Mouse (Mus musculus): Measurements from ENCODE around the gene Ptprt.
A peak's percentile ranks its signal among the peaks of the same experiment; 100 is the strongest.

The Ptprt gene

GRCm38 (mm10) chr2:162660941-162661386 is at the start of gene Ptprt:
Ptprt (minus strand) TSS chr2:162661147.
- no peak for DNase-seq (ENCODE audit: low spot score in 2 of 2)

GRCm38 (mm10) chr2:162710443-162710842 is 49.5 kb upstream of the Ptprt start:
- no peak for DNase-seq (ENCODE audit: low spot score in 2 of 2)

GRCm38 (mm10) chr2:162699691-162700090 is 38.7 kb upstream of the Ptprt start:
- DNase-seq (ENCODE audit: low spot score in 2 of 2): no peak

DNA sequence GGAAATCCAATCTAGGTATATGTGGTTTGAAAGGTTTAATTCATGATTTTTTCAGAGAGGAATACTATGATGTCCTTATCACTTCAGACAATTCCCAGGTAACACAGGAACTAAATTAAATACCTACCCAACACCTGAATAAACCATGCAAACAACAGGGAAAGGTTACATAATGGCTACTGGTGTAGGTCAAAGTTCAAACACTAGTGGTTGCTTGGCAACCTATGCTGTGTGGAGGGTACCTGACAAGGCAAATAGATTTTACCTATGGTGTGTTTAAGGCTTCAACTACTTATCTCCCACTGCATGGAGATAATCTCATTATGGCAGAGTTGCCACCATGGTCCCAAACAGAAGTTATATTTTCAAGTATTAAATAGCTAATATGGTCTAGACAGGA is 38.1 kb upstream of the Ptprt start:
- no peak for DNase-seq (ENCODE audit: low spot score in 2 of 2)

GRCm38 (mm10) chr2:162698068-162698467 is 37.1 kb upstream of the Ptprt start:
- no peak for DNase-seq (ENCODE audit: low spot score in 2 of 2)

GRCm38 (mm10) chr2:162697151-162697550 is 36.2 kb upstream of the Ptprt start:
- no peak for DNase-seq (ENCODE audit: low spot score in 2 of 2)

DNA sequence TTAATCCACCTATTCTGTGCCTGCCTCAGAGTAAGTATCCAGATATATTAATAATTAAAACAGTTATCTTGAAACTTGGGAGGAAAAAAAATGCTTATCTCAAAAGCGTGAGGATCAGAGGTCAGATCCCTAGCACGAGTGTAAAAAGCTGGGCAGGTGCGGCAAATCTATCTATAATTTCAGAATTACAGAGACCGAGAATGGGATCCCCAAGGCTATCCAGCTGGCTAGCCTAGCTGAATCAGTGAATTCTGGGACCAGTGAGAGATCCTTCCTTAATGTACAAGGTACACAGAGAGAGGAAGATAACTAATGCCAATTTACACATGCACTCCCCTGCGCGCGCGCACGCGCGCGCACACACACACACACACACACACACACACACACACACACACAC is 31.2 kb upstream of the Ptprt start:
- DNase-seq (ENCODE audit: low spot score in 2 of 2): no peak

- DNase-seq (ENCODE audit: low spot score in 2 of 2): no peak
Observed at GRCm38 (mm10) chr2:162682674-162683073, 21.7 kb upstream of the Ptprt start.

DNA sequence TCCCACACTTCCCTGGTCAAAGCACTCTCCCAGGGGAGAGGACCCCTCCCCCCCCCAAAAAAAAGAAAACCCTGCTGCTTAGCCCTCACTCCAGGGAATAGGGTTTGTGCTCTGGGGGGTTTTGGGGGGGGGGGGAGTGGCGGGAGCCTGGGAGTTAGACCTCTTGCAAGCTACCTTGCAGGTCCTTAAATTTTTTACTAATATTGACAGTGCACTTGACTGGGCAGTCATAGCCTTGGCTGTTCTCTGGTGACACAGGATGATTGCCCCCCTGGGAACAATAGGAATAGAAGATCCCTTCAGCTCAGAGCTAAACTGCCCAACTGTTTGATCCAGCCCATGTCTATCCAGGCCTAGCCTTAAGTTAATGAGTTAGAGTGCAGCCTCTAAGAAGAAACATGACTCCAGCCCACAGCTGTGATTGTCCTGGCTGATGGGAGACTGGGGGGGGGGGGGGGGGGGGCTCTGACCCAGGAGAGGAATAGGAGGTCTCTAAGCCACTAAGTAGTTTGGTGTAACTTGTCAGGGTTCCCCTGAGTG is 1.6 kb upstream of the Ptprt start:
- no peak for DNase-seq (ENCODE audit: low spot score in 2 of 2)

DNA sequence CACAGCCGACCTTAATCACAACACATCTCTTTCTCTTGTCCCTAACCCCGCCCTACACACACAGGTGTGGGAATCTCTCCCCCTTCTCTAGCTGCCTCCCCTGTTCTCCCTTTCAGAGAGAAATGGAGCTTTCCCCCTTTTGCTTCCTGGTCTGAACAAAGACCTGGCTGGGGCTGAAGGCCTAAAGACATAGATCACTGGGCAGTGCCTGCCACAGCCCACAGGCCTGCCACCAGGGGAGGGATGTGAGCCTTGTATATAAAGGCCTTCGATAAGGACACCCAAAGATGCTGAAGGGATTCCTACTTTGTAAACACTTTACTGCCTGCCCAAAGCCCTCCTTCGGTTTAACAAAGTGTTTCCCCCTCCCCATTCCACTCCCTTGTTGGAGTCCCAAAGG is 786 bp upstream of the Ptprt start:
- no peak for DNase-seq (ENCODE audit: low spot score in 2 of 2)

DNA sequence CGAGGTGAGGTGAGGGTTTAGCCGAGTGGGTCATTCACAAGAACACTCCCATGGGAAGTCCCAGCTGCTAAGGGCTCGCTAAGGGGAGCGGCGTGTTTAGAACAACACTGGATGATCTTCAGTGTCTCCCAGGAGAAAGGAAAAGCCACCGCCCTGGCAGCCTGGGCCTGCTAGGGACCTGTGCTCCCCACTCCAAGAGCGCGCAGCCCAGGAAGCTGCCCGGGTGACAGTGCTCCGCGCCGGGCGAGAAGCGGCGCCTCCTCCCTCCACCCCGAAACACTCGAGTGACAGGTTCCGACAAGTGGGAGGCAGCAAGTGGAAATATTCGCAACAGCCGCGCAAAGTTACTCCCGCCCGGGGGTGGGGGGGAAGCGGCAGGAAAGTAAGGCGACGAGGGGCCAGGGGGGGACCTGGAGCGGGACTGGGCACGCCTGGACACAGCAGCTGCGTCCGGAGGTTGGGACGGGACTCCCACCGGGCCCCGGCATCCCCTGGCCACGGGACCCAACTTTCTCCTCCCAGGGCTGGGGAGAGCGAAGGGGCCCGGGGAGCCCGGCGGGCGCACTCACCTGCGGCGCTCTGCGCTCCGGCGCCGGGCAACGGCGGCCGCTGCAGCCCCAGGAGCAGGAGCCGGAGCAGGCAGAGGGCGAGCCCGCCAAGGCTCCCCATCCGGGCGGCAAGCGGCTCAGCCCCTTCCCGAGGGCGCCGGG is 561 bp downstream of the Ptprt start:
- no peak for DNase-seq (ENCODE audit: low spot score in 2 of 2)

- DNase-seq (ENCODE audit: low spot score in 2 of 2): peak in 1 of 2 experiments; percentile 56
Observed at GRCm38 (mm10) chr2:162658997-162659396, 1.9 kb downstream of the Ptprt start.

GRCm38 (mm10) chr2:162657541-162657940 is 3.4 kb downstream of the Ptprt start:
- DNase-seq (ENCODE audit: low spot score in 2 of 2): no peak

GRCm38 (mm10) chr2:162654416-162654815 is 6.5 kb downstream of the Ptprt start:
- no peak for DNase-seq (ENCODE audit: low spot score in 2 of 2)

DNA sequence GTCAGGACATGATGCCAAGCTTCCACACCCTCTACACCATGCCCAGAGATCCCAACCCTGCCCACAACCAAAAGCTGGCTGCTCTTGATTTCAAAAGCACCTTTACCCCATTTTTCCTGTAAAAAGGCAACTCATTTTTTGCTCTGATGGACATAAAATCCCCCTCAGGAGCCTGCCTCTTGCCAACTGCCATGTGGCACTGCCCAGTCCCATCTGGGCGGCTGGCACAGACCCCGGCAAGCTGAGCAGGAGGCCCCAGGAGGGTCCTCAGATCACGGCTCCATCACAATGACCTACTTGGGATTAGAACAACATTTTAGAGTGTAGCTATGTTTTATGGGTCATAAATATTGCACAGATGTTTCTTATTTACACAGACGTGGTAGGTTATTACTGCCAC is 22.3 kb downstream of the Ptprt start:
- DNase-seq (ENCODE audit: low spot score in 2 of 2): no peak

DNA sequence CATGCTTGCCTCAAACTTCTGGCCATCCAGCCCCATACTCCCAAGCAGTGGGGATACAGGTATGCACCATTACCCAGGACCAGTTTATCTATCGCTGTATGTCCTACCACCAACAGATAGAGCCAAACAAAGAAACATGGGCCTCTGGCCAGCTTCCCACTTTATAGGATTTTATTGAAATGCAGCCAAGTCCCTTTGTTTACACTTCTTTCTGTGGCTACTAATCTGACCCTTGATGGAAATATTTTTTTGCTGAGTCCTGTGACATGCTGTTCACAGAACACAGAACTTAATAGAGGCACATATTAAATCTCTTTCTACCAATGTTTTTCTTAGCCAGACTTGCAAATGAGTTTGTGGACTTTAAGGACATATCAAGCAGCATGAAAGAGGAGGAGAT is 23.4 kb downstream of the Ptprt start:
- DNase-seq (ENCODE audit: low spot score in 2 of 2): no peak

GRCm38 (mm10) chr2:162636387-162637009 is 24.4 kb downstream of the Ptprt start:
- DNase-seq (ENCODE audit: low spot score in 2 of 2): no peak

GRCm38 (mm10) chr2:162634901-162635300 is 26.0 kb downstream of the Ptprt start:
- DNase-seq (ENCODE audit: low spot score in 2 of 2): no peak

DNA sequence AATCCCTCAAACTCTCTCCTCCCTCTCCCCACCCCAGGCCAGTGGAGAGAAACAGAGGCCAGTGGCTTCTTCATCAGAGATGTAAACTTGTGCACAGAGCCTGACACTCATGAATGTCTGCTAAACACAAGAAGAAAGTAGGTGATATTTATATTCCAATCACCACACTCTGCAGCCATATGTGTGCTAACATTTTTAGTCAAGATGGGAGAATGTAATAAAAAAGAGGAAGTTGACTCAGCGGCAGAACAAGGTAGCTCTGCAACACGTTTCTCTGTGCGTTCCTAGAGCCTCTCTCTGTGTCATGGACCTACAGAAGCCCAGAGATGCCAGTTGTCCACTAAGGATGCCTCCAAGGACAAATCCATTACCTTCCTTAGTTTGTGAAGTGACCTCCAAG is 34.9 kb downstream of the Ptprt start:
- DNase-seq (ENCODE audit: low spot score in 2 of 2): no peak

DNA sequence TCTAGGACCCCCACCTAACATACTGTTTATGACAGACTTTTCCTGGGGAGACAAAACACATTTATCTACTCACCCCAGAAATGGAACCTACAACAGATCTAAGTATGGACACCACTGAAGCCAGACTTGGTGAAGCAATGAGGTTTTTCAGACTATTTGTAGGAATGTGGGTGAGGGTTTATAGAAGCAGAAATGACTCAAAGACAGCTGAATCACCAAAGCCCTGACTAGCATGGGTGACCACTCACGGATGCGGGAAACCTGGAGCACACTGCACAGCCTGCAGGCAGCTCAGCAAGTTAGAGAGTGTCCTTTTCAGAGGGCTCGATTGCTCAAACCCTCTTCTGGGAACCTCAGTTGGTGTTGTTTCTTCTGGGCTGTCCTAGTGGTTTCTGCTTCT is 36.2 kb downstream of the Ptprt start:
- no peak for DNase-seq (ENCODE audit: low spot score in 2 of 2)

DNA sequence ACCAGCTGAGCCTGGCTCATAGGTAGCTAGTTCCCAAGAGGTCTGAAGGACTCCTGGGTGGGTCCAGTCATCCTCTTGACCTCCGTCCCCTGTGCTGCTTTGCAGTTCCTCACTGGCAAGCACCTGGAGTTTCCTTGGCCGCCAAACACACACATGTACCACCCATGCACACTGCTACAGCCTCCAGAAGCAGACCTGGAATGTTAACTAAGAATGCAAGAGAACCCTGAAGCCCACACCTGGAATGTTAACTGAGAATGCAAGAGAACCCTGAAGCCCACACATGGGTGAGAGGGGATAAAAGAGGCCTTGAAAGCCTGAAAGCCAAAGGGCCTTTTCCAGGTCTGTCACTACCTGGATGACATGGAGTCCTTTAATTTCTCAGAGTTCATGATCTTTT is 46.7 kb downstream of the Ptprt start:
- no peak for DNase-seq (ENCODE audit: low spot score in 2 of 2)

DNA sequence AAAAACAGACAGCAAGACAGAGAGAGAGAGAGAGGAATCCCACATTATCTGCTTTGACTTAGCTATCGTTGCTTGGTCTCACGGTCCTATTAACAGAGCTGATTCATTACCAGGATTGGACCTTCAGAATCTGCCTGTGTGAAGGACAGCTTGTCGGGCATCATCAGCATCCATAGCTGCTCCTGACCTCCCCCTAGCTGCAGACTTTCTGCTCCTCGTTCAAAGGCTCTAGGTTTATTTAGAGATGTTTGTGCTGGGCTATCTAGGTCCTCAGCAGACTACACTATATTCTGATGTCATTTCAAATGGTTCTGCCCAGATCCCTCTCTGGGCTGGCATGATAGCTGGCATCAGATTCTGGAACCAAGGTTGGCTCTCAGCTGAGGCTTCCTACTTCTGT is 47.5 kb downstream of the Ptprt start:
- DNase-seq (ENCODE audit: low spot score in 2 of 2): no peak

- no peak for DNase-seq (ENCODE audit: low spot score in 2 of 2)
Observed at GRCm38 (mm10) chr2:162602721-162603120, 58.2 kb downstream of the Ptprt start.
